In genomic region chr1:63182212-63182611, GRCm38 (mm10) we compare ENCODE assay signal across 10 mouse cellular contexts. TPM values are rescaled to one million over a fixed set of nuclear protein-coding genes. Genes with fewer than 3 reads are reported as not detected.
DNase-seq lines count a peak whose midpoint lies in the region; ATAC-seq lines count a peak whose summit lies in the region.
"Had no signal": no experiment of that assay in that cellular context is flagged by ENCODE, and none has a peak within 500 bp of the region (broad histone marks: within the 10 kb centered on the region; RNA-seq: fewer than 3 reads in every experiment).

No protein-coding gene starts in this region.

- H3K4me3 ChIP-seq in forebrain, embryonic 15.5 days = no peak overlapping the region
- H3K4me3 ChIP-seq in forebrain, embryonic 10.5 days = no peak overlapping the region
- H3K4me3 ChIP-seq: lung, embryonic 15.5 days had no signal

- peak; percentile 41; the same call in 1 of the 2 replicates for ATAC-seq in forebrain, embryonic 15.5 days (replicated peaks)
- ATAC-seq in granulocyte monocyte progenitor cell, adult 5-6 weeks (replicated peaks; ENCODE audit: poor library complexity, severe bottlenecking) = no peak

- H3K9me3 ChIP-seq in forebrain, embryonic 15.5 days = no peaks in the 10 kb centered on the region
- H3K9me3 ChIP-seq in forebrain, embryonic 10.5 days = no peaks in the 10 kb centered on the region
- H3K9me3 ChIP-seq: lung, embryonic 15.5 days had no signal

- no peak overlapping the region for H3K27ac ChIP-seq in forebrain, embryonic 15.5 days (replicated peaks)
- H3K27ac ChIP-seq in forebrain, embryonic 10.5 days = no peak overlapping the region
- H3K27ac ChIP-seq: lung, embryonic 15.5 days had no signal

- no peak for DNase-seq in forebrain, embryonic 10.5 days (ENCODE audit: extremely low spot score, low spot score)
- DNase-seq in lung, postnatal 10 days = peak; percentile 13
- no peak for DNase-seq in lung, postnatal 4 days
- DNase-seq in cerebellum, postnatal 25 days = peak; percentile 86 to 92
- DNase-seq in kidney, postnatal 14 days = peak; percentile 49
- no peak for DNase-seq in thymus, postnatal 36 days

- H3K27me3 ChIP-seq in forebrain, embryonic 15.5 days = no peaks in the 10 kb centered on the region
- no peaks in the 10 kb centered on the region for H3K27me3 ChIP-seq in forebrain, embryonic 10.5 days (ENCODE audit: poor library complexity, severe bottlenecking)
- H3K27me3 ChIP-seq: lung, embryonic 15.5 days had no signal

- 79% methylated on average over 5 of the region's 5 CpGs for WGBS in forebrain, embryonic 15.5 days
- WGBS in forebrain, embryonic 10.5 days = 89% methylated on average over 5 of the region's 5 CpGs

- H3K9ac ChIP-seq in forebrain, embryonic 15.5 days (replicated peaks) = no peak overlapping the region
- H3K9ac ChIP-seq: lung, embryonic 15.5 days had no signal

- H3K4me1 ChIP-seq in forebrain, embryonic 15.5 days = peaks cover 19% of the 10 kb centered on the region
- H3K4me1 ChIP-seq in forebrain, embryonic 10.5 days = peaks cover 18% of the 10 kb centered on the region

- H3K36me3 ChIP-seq in forebrain, embryonic 15.5 days = peaks cover 20% of the 10 kb centered on the region
- peaks cover 52% of the 10 kb centered on the region for H3K36me3 ChIP-seq in forebrain, embryonic 10.5 days (replicated peaks)

- no peak overlapping the region for H3K4me2 ChIP-seq in forebrain, embryonic 15.5 days (replicated peaks)
- H3K4me2 ChIP-seq: lung, embryonic 15.5 days had no signal

RNA-seq across cellular contexts. Expression of gene Ndufs1, which starts 5.6 kb away (rescaled TPM):
- 116 and 118 TPM in 2 replicates for polyA plus RNA-seq in forebrain, embryonic 15.5 days (2015; fragmentation: Nextera tagmentation; extraction: Ambion mirVana)
- polyA plus RNA-seq in forebrain, embryonic 10.5 days (2016; fragmentation: Nextera tagmentation; extraction: Ambion mirVana) = 147 and 151 TPM in 2 replicates
- 111 and 115 TPM in 2 replicates for total RNA-seq in granulocyte monocyte progenitor cell, adult 5-6 weeks (2014; fragmentation: Nextera tagmentation)
- 155 and 156 TPM in 2 replicates for total RNA-seq in granulocyte monocyte progenitor cell, adult 5-6 weeks (2017)

RNA-seq across cellular contexts. Expression of gene Eef1b2, which starts 5.6 kb away (rescaled TPM):
- polyA plus RNA-seq in forebrain, embryonic 15.5 days (2015; fragmentation: Nextera tagmentation; extraction: Ambion mirVana) = 438 and 464 TPM in 2 replicates
- polyA plus RNA-seq in forebrain, embryonic 10.5 days (2016; fragmentation: Nextera tagmentation; extraction: Ambion mirVana) = 642 and 649 TPM in 2 replicates
- total RNA-seq in granulocyte monocyte progenitor cell, adult 5-6 weeks (2014; fragmentation: Nextera tagmentation) = 1,766 and 1,810 TPM in 2 replicates
- total RNA-seq in granulocyte monocyte progenitor cell, adult 5-6 weeks (2017) = 3,234 and 3,329 TPM in 2 replicates

RNA-seq across cellular contexts. Expression of gene Gpr1, which starts 32.1 kb away (rescaled TPM):
- polyA plus RNA-seq in forebrain, embryonic 15.5 days (2015; fragmentation: Nextera tagmentation; extraction: Ambion mirVana) = 0.33 and 0.34 TPM in 2 replicates
- 0.26 and 0.33 TPM in 2 replicates for polyA plus RNA-seq in forebrain, embryonic 10.5 days (2016; fragmentation: Nextera tagmentation; extraction: Ambion mirVana)
- total RNA-seq in granulocyte monocyte progenitor cell, adult 5-6 weeks (2014; fragmentation: Nextera tagmentation) = not detected in 2 replicates
- total RNA-seq in granulocyte monocyte progenitor cell, adult 5-6 weeks (2017) = not detected in 2 replicates
- polyA plus RNA-seq: C2C12; lung, embryonic 15.5 days had no signal

Comparison
In these comparisons a context has a peak if more than half of its experiments do, and no peak if none do; other contexts are left out.
1. DNase-seq: peak in lung, postnatal 10 days (single experiment), cerebellum, postnatal 25 days (2 of 2) and kidney, postnatal 14 days (single experiment); none in forebrain, embryonic 10.5 days (single experiment), lung, postnatal 4 days (0 of 2) and thymus, postnatal 36 days (0 of 2).